Mouse (Mus musculus): Measurements from ENCODE around the gene Slc35a5. TPM values are rescaled to one million over a fixed set of nuclear protein-coding genes. Genes with fewer than 3 reads are reported as not detected.

Slc35a5 gene
- polyA plus RNA-seq (2015; fragmentation: Nextera tagmentation; extraction: Ambion mirVana) = 19.9 and 20.4 TPM in 2 replicates

DNA sequence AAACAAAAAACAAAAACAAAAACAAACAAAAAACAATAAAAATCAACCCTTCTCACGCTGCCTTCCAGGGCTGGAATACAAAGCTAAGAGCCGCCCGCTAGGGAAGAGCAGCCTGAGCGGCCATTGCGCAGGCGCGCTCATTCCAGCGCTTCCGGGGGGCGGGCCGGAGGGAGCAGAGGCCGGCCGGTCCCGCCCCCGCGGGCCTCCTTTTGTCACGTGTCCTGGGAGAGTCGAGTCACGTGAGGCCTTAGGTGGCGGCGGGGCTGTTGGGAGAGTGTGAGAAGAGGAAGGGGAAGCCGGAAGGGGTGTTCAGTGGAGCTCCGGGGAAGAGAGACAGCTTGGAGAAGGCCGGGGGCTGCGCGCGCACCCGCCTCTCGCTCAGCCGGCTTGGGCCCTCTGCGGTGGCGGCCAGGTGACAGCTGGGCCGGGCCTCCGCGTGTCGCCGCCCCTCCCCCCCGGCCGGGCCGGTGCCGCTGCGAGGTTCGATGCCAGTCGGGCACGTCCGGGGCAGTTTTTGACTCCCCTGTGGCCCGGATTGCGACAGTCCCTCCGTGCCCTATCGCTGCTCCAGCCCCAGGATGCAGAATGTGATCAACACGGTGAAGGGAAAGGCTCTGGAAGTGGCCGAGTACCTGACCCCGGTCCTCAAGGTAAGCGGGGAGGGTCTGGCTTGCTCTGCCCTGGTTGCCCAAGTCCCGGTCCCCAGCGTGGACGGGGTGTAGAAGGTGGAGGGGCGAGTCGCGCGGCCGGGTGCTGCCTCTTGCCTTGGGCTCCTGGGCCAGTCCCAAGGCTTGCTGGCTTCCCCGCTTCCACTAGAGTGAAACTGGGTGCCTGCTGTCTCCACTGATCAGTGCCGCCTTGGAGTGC, at the start of gene Slc35a5, which contains the start of gene Atg3:
TSS of gene Slc35a5 (minus strand) at position 185 of the 867 bp plus-strand sequence.
TSS of gene Atg3 (plus strand) at position 264 of the 867 bp plus-strand sequence.
- H3K9me3 ChIP-seq (ENCODE audit: control insufficient read depth) = no peaks in the 10 kb centered on the region
- no peaks in the 10 kb centered on the region for H3K27me3 ChIP-seq (replicated peaks; ENCODE audit: control insufficient read depth, insufficient read depth, low read length)
- no peaks in the 10 kb centered on the region for H3K4me1 ChIP-seq (replicated peaks; ENCODE audit: control insufficient read depth, insufficient read depth, low read length)
- peak within 1 kb of the TSS; percentile 77 for H3K4me3 ChIP-seq (ENCODE audit: low read depth, low read length)
- no peak for TF ChIP-seq CTCF (IDR thresholded peaks at IDR 0.05; ENCODE audit: low read depth)
- H3K27ac ChIP-seq (ENCODE audit: low read depth, low read length) = peak within 1 kb of the TSS; percentile 89
- H3K9ac ChIP-seq (ENCODE audit: low read depth, low read length) = peak within 1 kb of the TSS; percentile 86
- WGBS = under 1% methylated on average over 60 of the region's 64 CpGs
- peak within 1 kb of the TSS; percentile 87 for H3K4me2 ChIP-seq (replicated peaks; ENCODE audit: low read depth)
- peaks cover 5% of the 10 kb centered on the region; the same call in 1 of the 2 replicates for H3K36me3 ChIP-seq (ENCODE audit: control insufficient read depth, insufficient read depth)
- ATAC-seq = peak; percentile 96

DNA sequence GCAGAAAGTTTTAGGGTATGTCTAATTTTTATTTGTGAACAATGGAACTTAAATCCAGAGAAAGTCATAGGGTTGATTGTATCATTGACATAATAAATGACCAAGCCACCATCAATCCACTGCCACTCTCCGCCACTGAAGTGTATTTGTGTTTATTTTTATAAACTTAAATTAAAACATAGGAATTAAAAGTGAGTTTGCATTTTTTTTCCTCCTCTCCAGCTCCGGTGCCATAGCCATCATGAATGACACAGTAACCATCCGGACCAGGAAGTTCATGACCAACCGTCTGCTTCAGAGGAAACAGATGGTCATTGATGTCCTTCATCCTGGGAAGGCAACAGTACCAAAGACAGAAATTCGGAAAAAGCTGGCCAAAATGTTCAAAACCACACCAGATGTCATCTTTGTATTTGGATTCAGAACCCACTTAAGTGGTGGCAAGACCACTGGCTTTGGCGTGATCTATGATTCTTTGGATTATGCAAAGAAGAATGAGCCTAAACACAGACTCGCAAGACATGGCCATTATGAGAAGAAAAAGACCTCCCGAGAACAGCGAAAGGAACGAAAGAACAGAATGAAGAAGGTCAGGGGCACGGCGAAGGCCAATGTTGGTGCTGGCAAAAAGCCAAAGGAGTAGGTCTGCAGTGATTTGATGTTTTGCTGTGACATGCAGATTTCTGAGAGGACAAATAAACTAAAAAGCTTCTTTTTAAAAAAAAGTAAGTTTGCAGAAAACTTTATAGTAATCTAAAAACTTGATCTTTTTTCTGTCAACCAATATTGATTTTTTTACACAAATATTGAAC, 46.6 kb upstream of the Slc35a5 start:
- no peak for TF ChIP-seq CTCF (IDR thresholded peaks at IDR 0.05; ENCODE audit: low read depth)
- Histone ChIP-seq H3K27me3 (replicated peaks; ENCODE audit: control insufficient read depth, insufficient read depth, low read length) (no peaks in the 10 kb centered on the region), H3K4me3 (ENCODE audit: low read depth, low read length) (no peak overlapping the region), H3K9me3 (ENCODE audit: control insufficient read depth) (no peaks in the 10 kb centered on the region), H3K4me1 (replicated peaks; ENCODE audit: control insufficient read depth, insufficient read depth, low read length) (no peaks in the 10 kb centered on the region), H3K4me2 (replicated peaks; ENCODE audit: low read depth) (no peak overlapping the region), H3K27ac (ENCODE audit: low read depth, low read length) (no peak overlapping the region), H3K36me3 (ENCODE audit: control insufficient read depth, insufficient read depth) (no peaks in the 10 kb centered on the region), H3K9ac (ENCODE audit: low read depth, low read length) (no peak overlapping the region)
- ATAC-seq = no peak
- WGBS = 80% methylated on average over 12 of the region's 12 CpGs

DNA sequence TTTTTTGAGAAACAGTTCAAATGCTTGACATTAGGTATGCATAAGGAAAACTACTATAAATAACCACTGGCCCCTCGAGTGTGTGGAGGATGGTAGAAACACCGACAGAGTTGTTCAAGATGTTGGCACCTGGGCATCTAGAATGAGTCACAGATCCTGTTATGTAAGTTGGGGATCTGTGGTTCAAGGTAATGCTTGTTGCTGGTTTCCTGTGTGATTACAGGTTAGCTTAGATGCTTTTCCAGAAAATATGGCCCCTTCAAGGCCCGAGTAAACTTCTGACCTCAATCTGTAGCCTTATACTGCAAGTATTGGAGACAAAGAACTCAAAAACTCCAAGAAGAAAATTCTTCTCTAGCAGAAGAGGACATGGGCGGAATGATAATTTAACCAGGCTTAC, 45.9 kb upstream of the Slc35a5 start:
- Histone ChIP-seq H3K27ac (ENCODE audit: low read depth, low read length) (no peak overlapping the region), H3K4me2 (replicated peaks; ENCODE audit: low read depth) (no peak overlapping the region), H3K27me3 (replicated peaks; ENCODE audit: control insufficient read depth, insufficient read depth, low read length) (no peaks in the 10 kb centered on the region), H3K36me3 (ENCODE audit: control insufficient read depth, insufficient read depth) (no peaks in the 10 kb centered on the region), H3K9me3 (ENCODE audit: control insufficient read depth) (no peaks in the 10 kb centered on the region), H3K9ac (ENCODE audit: low read depth, low read length) (no peak overlapping the region), H3K4me3 (ENCODE audit: low read depth, low read length) (no peak overlapping the region), H3K4me1 (replicated peaks; ENCODE audit: control insufficient read depth, insufficient read depth, low read length) (no peaks in the 10 kb centered on the region)
- WGBS = 81% methylated on average over 4 of the region's 4 CpGs
- TF ChIP-seq CTCF (IDR thresholded peaks at IDR 0.05; ENCODE audit: low read depth) = no peak
- no peak for ATAC-seq

DNA sequence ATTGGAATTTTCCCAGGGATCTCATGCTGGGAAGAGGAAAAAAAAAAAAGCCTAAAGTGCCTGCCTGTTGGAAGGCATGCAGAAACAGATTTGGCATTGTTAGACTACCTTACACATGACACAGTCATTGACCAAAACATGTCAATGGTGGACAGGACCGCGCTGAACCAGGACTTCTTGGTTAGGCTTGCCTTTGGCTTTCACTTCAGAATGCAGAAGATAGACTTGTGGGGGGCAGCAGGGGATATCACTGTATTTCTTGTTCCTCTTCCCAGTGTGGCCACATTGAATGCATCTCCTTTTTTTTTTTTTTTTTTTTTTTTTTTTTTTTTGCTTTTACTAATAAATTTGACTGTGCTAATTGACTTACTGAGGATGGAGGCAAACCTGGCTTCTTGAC, 42.9 kb upstream of the Slc35a5 start:
- H3K9ac ChIP-seq (ENCODE audit: low read depth, low read length) = no peak overlapping the region
- no peaks in the 10 kb centered on the region for H3K4me1 ChIP-seq (replicated peaks; ENCODE audit: control insufficient read depth, insufficient read depth, low read length)
- no peak for TF ChIP-seq CTCF (IDR thresholded peaks at IDR 0.05; ENCODE audit: low read depth)

DNA sequence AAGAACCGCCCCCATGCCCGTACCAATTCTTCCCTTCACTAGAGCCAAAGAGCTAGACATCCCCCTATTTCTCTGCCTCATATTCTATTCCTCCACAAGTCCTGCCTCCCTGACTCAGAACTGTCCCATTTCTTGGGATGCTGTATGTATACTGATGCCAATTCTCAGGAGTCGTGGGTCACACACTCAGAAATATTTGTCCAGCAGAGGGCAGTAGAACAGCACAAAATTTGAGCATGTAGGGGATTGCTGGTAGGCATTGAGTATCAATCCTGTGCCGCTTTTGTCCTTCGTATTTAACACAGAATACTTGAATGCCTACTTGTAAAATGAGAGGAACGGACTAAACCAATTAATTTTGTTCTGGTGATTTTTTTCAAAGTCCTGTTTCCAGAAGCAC, 38.3 kb upstream of the Slc35a5 start:
- Histone ChIP-seq H3K27me3 (replicated peaks; ENCODE audit: control insufficient read depth, insufficient read depth, low read length) (no peaks in the 10 kb centered on the region), H3K9me3 (ENCODE audit: control insufficient read depth) (no peaks in the 10 kb centered on the region), H3K36me3 (ENCODE audit: control insufficient read depth, insufficient read depth) (no peaks in the 10 kb centered on the region), H3K9ac (ENCODE audit: low read depth, low read length) (no peak overlapping the region), H3K4me2 (replicated peaks; ENCODE audit: low read depth) (no peak overlapping the region), H3K4me1 (replicated peaks; ENCODE audit: control insufficient read depth, insufficient read depth, low read length) (no peaks in the 10 kb centered on the region), H3K4me3 (ENCODE audit: low read depth, low read length) (no peak overlapping the region), H3K27ac (ENCODE audit: low read depth, low read length) (no peak overlapping the region)
- peak; percentile 91 for TF ChIP-seq CTCF (IDR thresholded peaks at IDR 0.05; ENCODE audit: low read depth)
- 33% methylated on average over 6 of the region's 6 CpGs for WGBS
- ATAC-seq = peak; percentile 47; the same call in 1 of the 2 replicates

More for the DNA sequence above, 42.9 kb upstream of the Slc35a5 start:
- Histone ChIP-seq H3K27ac (ENCODE audit: low read depth, low read length) (no peak overlapping the region), H3K4me3 (ENCODE audit: low read depth, low read length) (no peak overlapping the region), H3K36me3 (ENCODE audit: control insufficient read depth, insufficient read depth) (no peaks in the 10 kb centered on the region), H3K9me3 (ENCODE audit: control insufficient read depth) (no peaks in the 10 kb centered on the region), H3K4me2 (replicated peaks; ENCODE audit: low read depth) (no peak overlapping the region), H3K27me3 (replicated peaks; ENCODE audit: control insufficient read depth, insufficient read depth, low read length) (no peaks in the 10 kb centered on the region)
- no peak for ATAC-seq
- 94% methylated on average over 2 of the region's 2 CpGs for WGBS

DNA sequence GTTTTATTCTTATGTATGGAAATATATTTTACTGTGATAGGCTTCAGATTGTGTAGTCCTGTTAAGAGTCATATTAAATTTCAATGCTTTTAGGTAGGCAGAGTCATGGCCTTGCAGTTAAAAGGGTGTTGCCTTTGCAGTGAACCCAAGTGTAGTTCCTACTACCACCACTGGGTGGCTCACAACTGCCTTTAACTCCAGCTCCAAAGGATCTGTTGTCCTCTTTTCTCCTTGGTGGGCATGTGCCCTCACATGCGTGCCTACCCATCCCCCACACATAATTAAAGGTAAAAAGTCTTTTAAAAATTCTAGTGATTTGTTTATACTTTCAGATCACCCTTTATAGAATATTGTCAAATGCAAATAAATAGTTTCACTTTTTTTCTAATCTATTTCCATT, 34.1 kb upstream of the Slc35a5 start:
- no peaks in the 10 kb centered on the region; the same call in 1 of the 2 replicates for H3K36me3 ChIP-seq (ENCODE audit: control insufficient read depth, insufficient read depth)
- no peaks in the 10 kb centered on the region for H3K4me1 ChIP-seq (replicated peaks; ENCODE audit: control insufficient read depth, insufficient read depth, low read length)
- H3K27ac ChIP-seq (ENCODE audit: low read depth, low read length) = no peak overlapping the region
- no peaks in the 10 kb centered on the region for H3K9me3 ChIP-seq (ENCODE audit: control insufficient read depth)
- peak; percentile 89 for TF ChIP-seq CTCF (IDR thresholded peaks at IDR 0.05; ENCODE audit: low read depth)
- no peak for ATAC-seq
- no peak overlapping the region for H3K9ac ChIP-seq (ENCODE audit: low read depth, low read length)
- WGBS = 8% methylated on average over 1 of the region's 1 CpGs
- H3K4me3 ChIP-seq (ENCODE audit: low read depth, low read length) = no peak overlapping the region
- no peaks in the 10 kb centered on the region for H3K27me3 ChIP-seq (replicated peaks; ENCODE audit: control insufficient read depth, insufficient read depth, low read length)
- no peak overlapping the region for H3K4me2 ChIP-seq (replicated peaks; ENCODE audit: low read depth)

Measured in intestine, postnatal 0 days (tissue).